Mouse (Mus musculus) liver, postnatal 0 days (tissue): ENCODE measurements around the gene Ubr1. TPM values are rescaled to one million over a fixed set of nuclear protein-coding genes. Genes with fewer than 3 reads are reported as not detected.

Experiments used
- ATAC-seq: fragments of 200-750 bp; cut with Nextera tagmentation; 2 replicates; pipeline ENCODE4 v1.8.0; 2017; ENCODE audit warnings: mild to moderate bottlenecking, moderate library complexity
- DNase-seq: peaks from one replicate; pipeline ENCODE4 v3.0.0-alpha.2; 2016
- H3K27ac ChIP-seq: fragments of 300-500 bp; sonication (generic); 2 replicates; pipeline ENCODE4 v1.5.1; 2014; ENCODE audit warnings: antibody characterized with exemption, moderate library complexity, mild to moderate bottlenecking, low read depth
- H3K27me3 ChIP-seq: fragments of 300-500 bp; sonication (generic); 2 replicates; pipeline ENCODE4 v1.6.1; 2014; ENCODE audit warnings: low read length, control low read depth, mixed read lengths; ENCODE audit not compliant: insufficient read depth
- H3K36me3 ChIP-seq: fragments of 300-500 bp; sonication (generic); replicated peaks from 2 replicates; pipeline ENCODE4 v1.6.1; 2014; ENCODE audit warnings: mild to moderate bottlenecking, control low read depth, low read length, moderate library complexity, mixed read lengths; ENCODE audit not compliant: insufficient read depth
- H3K4me1 ChIP-seq: fragments of 300-500 bp; sonication (generic); 2 replicates; pipeline ENCODE4 v1.6.1; 2014; ENCODE audit warnings: antibody characterized with exemption, mild to moderate bottlenecking, control low read depth; ENCODE audit not compliant: insufficient read depth
- H3K4me2 ChIP-seq: fragments of 300-500 bp; sonication (generic); 2 replicates; pipeline ENCODE4 v1.6.1; 2014; ENCODE audit warnings: low read depth, mild to moderate bottlenecking, low read length, moderate library complexity, mixed read lengths
- H3K4me3 ChIP-seq: fragments of 300-500 bp; sonication (generic); 2 replicates; pipeline ENCODE4 v1.5.1; 2014; ENCODE audit warnings: low read depth, low read length
- H3K9ac ChIP-seq: fragments of 300-500 bp; sonication (generic); replicated peaks from 2 replicates; pipeline ENCODE4 v1.6.1; 2014; ENCODE audit warnings: mild to moderate bottlenecking, moderate library complexity
- H3K9me3 ChIP-seq: fragments of 300-500 bp; sonication (generic); 2 replicates; pipeline ENCODE4 v1.6.1; 2016; ENCODE audit warnings: mild to moderate bottlenecking, control low read depth, low read length, mixed read lengths
- CTCF ChIP-seq: sonication (generic); IDR thresholded peaks from 2 replicates; pipeline ENCODE4 v1.5.1; 2016; ENCODE audit warnings: antibody characterized with exemption, low read depth
- EP300 ChIP-seq: IDR thresholded peaks from 2 replicates; pipeline ENCODE4 v1.6.1; 2016; ENCODE audit warnings: antibody characterized with exemption, low read depth, mild to moderate bottlenecking
- WGBS: fragments of 180-500 bp; shearing (Covaris S2); extraction: QIAGEN DNeasy Blood & Tissue Kit; methylation state at CpG from one replicate; pipeline ENCODE4 v1.1.7; 2014; ENCODE audit not compliant: insufficient replicate concordance; 5-methylcytosine and 5-hydroxymethylcytosine counted together
- polyA plus RNA-seq: library from polyadenylated mRNA; unstranded; fragments of >200 nt; fragmentation: Nextera tagmentation; extraction: Ambion mirVana; gene quantifications from 2 replicates; pipeline ENCODE4 v1.2.1, GENCODE M21; 2015

Ubr1 gene
- polyA plus RNA-seq, 1 experiment from 2014 or later: 6.6 TPM

DNA sequence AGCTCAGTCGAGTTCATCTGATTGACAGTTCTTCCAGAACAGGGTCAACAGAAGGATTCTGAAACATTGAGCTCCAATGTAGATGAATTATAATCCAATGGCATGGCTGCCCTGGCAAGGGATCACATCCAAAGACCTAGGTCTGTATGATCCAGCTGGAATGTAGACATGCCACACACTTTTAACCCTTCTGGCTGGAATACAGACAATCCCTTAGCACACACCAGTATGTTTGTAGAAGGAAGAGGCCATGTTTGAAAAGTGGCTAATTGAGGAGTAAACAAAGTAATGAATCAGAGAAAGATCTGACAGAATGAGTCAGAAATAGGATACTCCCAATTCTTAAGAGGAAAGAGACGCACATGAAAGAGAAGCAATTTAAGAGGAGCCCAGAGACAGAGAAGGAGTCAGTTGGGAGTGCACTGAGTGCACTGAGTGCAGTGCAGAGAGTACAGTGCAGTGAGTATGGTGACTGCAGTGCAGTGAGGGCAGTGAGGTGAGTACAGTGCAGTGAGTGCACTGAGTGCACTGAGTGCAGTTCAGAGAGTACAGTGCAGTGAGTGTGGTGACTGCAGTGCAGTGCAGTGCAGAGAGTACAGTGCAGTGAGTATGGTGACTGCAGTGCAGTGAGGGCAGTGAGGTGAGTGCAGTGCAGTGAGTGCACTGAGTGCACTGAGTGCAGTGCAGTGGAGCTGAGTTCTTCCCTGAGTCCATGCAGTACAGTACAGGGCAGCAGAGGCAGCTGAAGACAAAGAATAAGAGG, 18.2 kb downstream of the Ubr1 start:
- Histone ChIP-seq H3K27ac (no peak overlapping the region), H3K4me3 (no peak overlapping the region), H3K27me3 (no peaks in the 10 kb centered on the region), H3K36me3 (peaks cover 42% of the 10 kb centered on the region), H3K4me1 (no peaks in the 10 kb centered on the region), H3K9ac (no peak overlapping the region), H3K4me2 (no peak overlapping the region), H3K9me3 (no peaks in the 10 kb centered on the region)
- WGBS: 64% methylated on average over 2 of the region's 2 CpGs
- ATAC-seq (peak; percentile 49; the same call in 1 of the 2 replicates), DNase-seq (no peak)
- TF ChIP-seq CTCF (no peak), EP300 (no peak)

DNA sequence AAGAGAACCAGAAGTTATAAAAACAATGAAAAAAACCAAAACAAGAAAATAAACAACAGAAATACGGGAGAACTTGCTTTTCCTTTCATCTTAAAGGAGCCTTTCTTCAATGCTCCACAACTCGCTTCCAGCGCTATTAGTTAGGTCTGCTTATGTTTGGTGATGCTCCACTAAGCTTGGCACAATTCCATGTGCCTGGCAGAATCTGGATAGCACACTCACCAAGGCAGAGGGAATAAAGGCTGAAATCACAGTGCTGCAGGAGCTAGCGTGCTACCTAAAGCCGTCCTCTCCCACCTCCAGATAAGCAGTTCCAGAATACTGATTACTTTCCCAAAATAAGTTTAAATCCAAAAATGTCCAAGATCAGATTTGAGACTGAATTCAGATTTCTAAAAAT, 19.3 kb downstream of the Ubr1 start:
- TF ChIP-seq CTCF (no peak), EP300 (no peak)
- Histone ChIP-seq H3K4me3 (no peak overlapping the region), H3K27me3 (no peaks in the 10 kb centered on the region), H3K36me3 (peaks cover 49% of the 10 kb centered on the region), H3K9me3 (no peaks in the 10 kb centered on the region), H3K9ac (no peak overlapping the region), H3K27ac (no peak overlapping the region), H3K4me1 (no peaks in the 10 kb centered on the region), H3K4me2 (no peak overlapping the region)
- no peak for ATAC-seq
- 87% methylated on average over 5 of the region's 5 CpGs for WGBS
- DNase-seq: no peak

DNA sequence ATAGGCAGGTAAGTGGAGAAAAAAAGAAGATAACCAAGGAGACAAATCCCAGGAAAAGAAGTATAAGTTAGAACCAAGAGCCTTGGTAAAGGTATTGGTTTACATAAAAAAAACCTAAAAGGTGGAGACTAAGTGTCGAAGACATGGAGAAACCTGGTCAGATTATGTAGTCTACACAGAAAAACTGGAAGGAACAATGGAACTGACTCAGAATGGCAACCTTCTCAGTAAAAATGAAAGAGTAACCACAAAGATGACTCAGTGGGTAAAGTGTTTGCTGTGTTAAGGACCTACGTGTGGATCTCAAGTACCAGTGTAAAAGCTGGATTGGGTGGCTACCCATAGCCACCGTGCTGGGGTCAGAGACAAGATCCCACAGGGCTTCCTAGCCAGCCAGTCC, 37.5 kb downstream of the Ubr1 start:
- no peak for TF ChIP-seq CTCF
- no peak for TF ChIP-seq EP300
- DNase-seq: no peak
- Histone ChIP-seq H3K36me3 (peaks cover 60% of the 10 kb centered on the region), H3K9me3 (no peaks in the 10 kb centered on the region), H3K4me2 (no peak overlapping the region), H3K27me3 (no peaks in the 10 kb centered on the region), H3K4me1 (no peaks in the 10 kb centered on the region), H3K4me3 (no peak overlapping the region), H3K9ac (no peak overlapping the region), H3K27ac (no peak overlapping the region)
- no peak for ATAC-seq
- whole genome bisulfite sequencing: 91% methylated on average over 3 of the region's 3 CpGs

DNA sequence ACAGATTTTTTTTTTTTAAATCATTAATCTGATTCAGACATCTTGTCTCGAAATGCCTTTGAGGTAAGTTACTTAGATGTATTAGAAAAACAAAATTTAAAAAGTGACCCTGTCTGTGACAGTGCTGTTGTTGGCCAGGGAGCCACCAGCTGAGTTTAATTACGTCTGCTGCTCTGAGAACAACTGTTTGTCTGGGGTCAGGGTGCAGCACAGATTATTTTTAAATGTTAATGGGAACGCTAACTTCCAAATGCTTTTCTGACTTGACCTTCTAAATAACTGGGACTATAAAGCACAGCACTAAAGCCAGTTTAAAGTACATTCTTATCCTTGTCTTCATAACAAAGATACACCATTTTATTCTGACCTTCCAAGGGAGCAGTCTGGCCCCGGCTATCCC, 61.0 kb downstream of the Ubr1 start:
- WGBS: 82% methylated on average over 4 of the region's 4 CpGs
- TF ChIP-seq CTCF (no peak), EP300 (no peak)

DNA sequence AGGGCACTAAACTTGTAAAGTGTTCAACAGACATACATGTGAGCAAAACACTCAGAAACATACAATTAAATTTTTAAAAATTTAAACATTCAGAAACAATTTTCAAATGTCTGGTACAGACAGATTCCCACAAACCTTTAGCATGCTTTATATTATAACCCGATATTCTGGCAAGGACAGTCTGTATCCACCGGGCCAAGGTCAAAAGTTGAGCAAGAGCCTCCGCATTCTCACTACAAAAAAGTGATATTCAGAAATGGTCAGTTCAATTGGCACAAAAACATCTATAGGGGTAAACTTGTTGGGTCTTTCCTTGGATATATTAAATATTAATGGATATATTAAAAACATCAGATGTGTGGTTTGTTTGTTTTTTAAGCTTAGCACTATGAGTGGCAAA, 74.2 kb downstream of the Ubr1 start:
- Histone ChIP-seq H3K9ac (no peak overlapping the region), H3K4me2 (no peak overlapping the region), H3K4me1 (no peaks in the 10 kb centered on the region), H3K9me3 (no peaks in the 10 kb centered on the region), H3K4me3 (no peak overlapping the region), H3K27me3 (no peaks in the 10 kb centered on the region), H3K36me3 (peaks cover 57% of the 10 kb centered on the region), H3K27ac (no peak overlapping the region)
- 87% methylated on average over 3 of the region's 3 CpGs for WGBS
- DNase-seq: no peak
- TF ChIP-seq CTCF (no peak), EP300 (no peak)
- no peak for ATAC-seq

More for the DNA sequence above, 61.0 kb downstream of the Ubr1 start:
- H3K4me1 ChIP-seq: no peaks in the 10 kb centered on the region
- H3K27ac ChIP-seq: no peak overlapping the region
- H3K4me2 ChIP-seq: no peak overlapping the region
- H3K9me3 ChIP-seq: no peaks in the 10 kb centered on the region
- no peak for ATAC-seq
- H3K36me3 ChIP-seq: peaks cover 46% of the 10 kb centered on the region
- DNase-seq: no peak
- H3K27me3 ChIP-seq: no peaks in the 10 kb centered on the region
- H3K4me3 ChIP-seq: no peak overlapping the region
- H3K9ac ChIP-seq: no peak overlapping the region

DNA sequence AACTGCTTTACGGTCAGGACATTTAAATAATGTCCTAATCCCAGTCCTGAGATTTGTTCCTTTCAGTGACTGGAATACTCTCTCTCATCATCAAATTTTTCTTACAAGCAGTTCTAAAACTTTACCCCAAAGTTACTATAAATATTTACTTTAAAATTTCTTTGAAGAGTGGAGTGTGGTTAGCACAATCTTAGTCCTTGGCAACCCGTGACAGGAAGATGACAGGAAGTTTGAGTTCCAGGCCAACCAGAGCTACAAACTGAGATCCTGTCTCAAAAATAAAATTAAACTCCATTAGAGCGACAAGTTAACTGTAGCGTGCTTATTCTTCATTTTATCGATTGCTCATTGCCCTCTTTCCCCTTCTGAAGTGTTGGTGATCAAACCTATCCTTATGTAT, 82.9 kb downstream of the Ubr1 start:
- 78% methylated on average over 5 of the region's 5 CpGs for WGBS
- DNase-seq (no peak), ATAC-seq (no peak)
- no peaks in the 10 kb centered on the region for H3K9me3 ChIP-seq
- no peaks in the 10 kb centered on the region for H3K4me1 ChIP-seq
- no peak overlapping the region for H3K9ac ChIP-seq
- H3K4me2 ChIP-seq: no peak overlapping the region
- no peak overlapping the region for H3K4me3 ChIP-seq
- no peak overlapping the region for H3K27ac ChIP-seq
- no peaks in the 10 kb centered on the region for H3K27me3 ChIP-seq
- TF ChIP-seq CTCF (no peak), EP300 (no peak)
- H3K36me3 ChIP-seq: peaks cover 25% of the 10 kb centered on the region
